Mouse (Mus musculus) ovary, postnatal 10 days (tissue): ENCODE results near the gene Eci2.
"Not testable (repeated sequence)": the region's sequence is repeated elsewhere in the genome, so short reads cannot be mapped to it uniquely, and the experiment has no call there.

ENCODE experiments used
- DNase-seq: peaks from one replicate; pipeline ENCODE4 v3.0.0; 2022; ENCODE audit warnings: low spot score

Eci2 gene

GRCm38 (mm10) chr13:34991581-34992273, 35.2 kb downstream of the Eci2 start:
- DNase-seq, result no peak

GRCm38 (mm10) chr13:34983479-34983878, 43.4 kb downstream of the Eci2 start:
- DNase-seq, result not testable (repeated sequence)

- not testable (repeated sequence) for DNase-seq
Observed at GRCm38 (mm10) chr13:34978635-34979034, 48.3 kb downstream of the Eci2 start.

GRCm38 (mm10) chr13:34977410-34977809, 49.5 kb downstream of the Eci2 start:
- no peak for DNase-seq

GRCm38 (mm10) chr13:34976116-34976515, 50.8 kb downstream of the Eci2 start:
- DNase-seq, result no peak

- DNase-seq, result no peak
Observed at GRCm38 (mm10) chr13:34973770-34974169, 53.1 kb downstream of the Eci2 start.

GRCm38 (mm10) chr13:34973149-34973548, 53.7 kb downstream of the Eci2 start:
- DNase-seq, result no peak

GRCm38 (mm10) chr13:34972456-34972855, 54.4 kb downstream of the Eci2 start:
- DNase-seq, result not testable (repeated sequence)

- DNase-seq, result not testable (repeated sequence)
Observed at GRCm38 (mm10) chr13:34965647-34966046, 61.2 kb downstream of the Eci2 start.

- DNase-seq, result no peak
Observed at GRCm38 (mm10) chr13:34964866-34965265, 62.0 kb downstream of the Eci2 start.

GRCm38 (mm10) chr13:34964419-34964818, 62.5 kb downstream of the Eci2 start:
- no peak for DNase-seq

GRCm38 (mm10) chr13:34963511-34964397, 63.1 kb downstream of the Eci2 start, which contains the start of gene Eci3:
Gene Eci3 (minus strand): TSS chr13:34963810.
- peak; percentile 10 for DNase-seq

GRCm38 (mm10) chr13:34960996-34961770, 65.7 kb downstream of the Eci2 start:
- no peak for DNase-seq

- not testable (repeated sequence) for DNase-seq
Observed at GRCm38 (mm10) chr13:34958158-34958557, 68.7 kb downstream of the Eci2 start.

- no peak for DNase-seq
Observed at GRCm38 (mm10) chr13:34956901-34957300, 70.0 kb downstream of the Eci2 start.

GRCm38 (mm10) chr13:34951437-34951836, 75.5 kb downstream of the Eci2 start:
- not testable (repeated sequence) for DNase-seq

GRCm38 (mm10) chr13:34942370-34942769, 84.5 kb downstream of the Eci2 start:
- DNase-seq, result no peak

- DNase-seq, result no peak
Observed at GRCm38 (mm10) chr13:34934931-34935644, 91.8 kb downstream of the Eci2 start.
